Mouse (Mus musculus) bone marrow, adult 2 months (tissue): Measurements from ENCODE around the gene Cd9. TPM values are rescaled to one million over a fixed set of nuclear protein-coding genes. Genes with fewer than 3 reads are reported as not detected.

Source experiments
- H3K27ac ChIP-seq: fragments of 200-500 bp; 2 replicates; pipeline ENCODE4 v1.5.1; 2012; ENCODE audit warnings: low read depth, mild to moderate bottlenecking, control low read depth, inconsistent platforms, low read length; ENCODE audit not compliant: control insufficient read depth, poor library complexity, insufficient read depth
- H3K4me1 ChIP-seq: fragments of 200-500 bp; 2 replicates; pipeline ENCODE4 v1.6.1; 2011; ENCODE audit warnings: low read length; ENCODE audit not compliant: control insufficient read depth, insufficient read depth
- H3K4me3 ChIP-seq: fragments of 200-500 bp; replicated peaks from 2 replicates; pipeline ENCODE3; 2011; ENCODE audit warnings: mild to moderate bottlenecking, low read depth, low read length, control low read depth; ENCODE audit not compliant: control insufficient read depth
- CTCF ChIP-seq: fragments of 200-500 bp; IDR thresholded peaks from 2 replicates; pipeline ENCODE4 v1.5.1; 2011; ENCODE audit warnings: low read length, control low read depth; ENCODE audit not compliant: control insufficient read depth, insufficient read depth
- POLR2A ChIP-seq: fragments of 200-500 bp; IDR thresholded peaks from 2 replicates; pipeline ENCODE4 v1.6.1; 2011; ENCODE audit warnings: low read depth, mild to moderate bottlenecking, control low read depth, low read length, borderline replicate concordance; ENCODE audit not compliant: control insufficient read depth
- WGBS: fragments of 180-500 bp; shearing (Covaris S2); methylation state at CpG from one replicate; pipeline ENCODE4 v1.1.7; 2018; 5-methylcytosine and 5-hydroxymethylcytosine counted together
- polyA plus RNA-seq: library from polyadenylated mRNA; stranded (reverse); fragments of >200 nt; gene quantifications from 2 replicates; pipeline ENCODE4 v1.2.4, GENCODE M21; 2011; ENCODE audit warnings: low replicate concordance; ENCODE audit not compliant: missing spikeins, insufficient read depth, insufficient read length

Gene Cd9
- polyA plus RNA-seq, 1 experiment = 90.4 TPM

DNA sequence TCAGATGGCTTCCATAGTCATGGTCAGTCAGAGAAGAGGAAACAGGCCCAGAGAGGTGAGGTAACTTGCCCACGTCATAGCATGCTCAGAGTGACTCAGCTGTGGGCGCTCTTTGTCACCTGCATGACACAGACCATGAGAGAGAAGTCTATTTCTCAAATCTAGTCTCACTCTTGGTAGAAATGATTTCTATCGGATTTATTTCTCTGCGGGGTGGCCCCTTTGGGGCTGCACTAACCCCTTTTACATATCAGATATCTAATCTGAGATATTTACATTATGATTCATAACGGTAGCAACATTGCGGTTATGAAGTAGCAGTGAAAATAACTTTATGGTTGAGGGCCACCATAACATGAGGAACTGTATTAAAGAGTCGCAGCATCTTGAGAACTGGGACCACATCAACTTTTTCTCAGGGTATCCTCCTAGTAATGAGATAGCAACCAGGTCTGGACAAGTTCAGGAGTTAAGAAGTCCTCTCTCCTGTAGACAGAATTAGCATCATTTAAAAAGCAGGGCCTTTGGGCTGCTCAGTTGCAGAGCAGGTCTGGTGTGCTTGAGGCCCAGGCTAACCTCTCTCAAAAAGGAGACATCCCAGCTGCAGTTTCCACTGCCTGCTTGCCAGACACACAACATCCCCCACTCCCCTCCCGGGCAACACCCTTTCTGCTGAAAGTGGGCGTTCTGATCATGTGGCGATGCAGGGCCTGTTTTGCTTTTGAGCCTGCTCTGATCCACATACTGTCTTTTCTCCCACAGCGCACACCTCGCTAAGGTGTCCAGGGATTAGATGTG, 10.9 kb downstream of the Cd9 start:
- no peak for TF ChIP-seq POLR2A
- TF ChIP-seq CTCF = no peak
- WGBS = 65% methylated on average over 12 of the region's 12 CpGs
- H3K27ac ChIP-seq = peak overlapping the region; percentile 80
- no peak overlapping the region for H3K4me3 ChIP-seq
- H3K4me1 ChIP-seq = peaks cover 17% of the 10 kb centered on the region

DNA sequence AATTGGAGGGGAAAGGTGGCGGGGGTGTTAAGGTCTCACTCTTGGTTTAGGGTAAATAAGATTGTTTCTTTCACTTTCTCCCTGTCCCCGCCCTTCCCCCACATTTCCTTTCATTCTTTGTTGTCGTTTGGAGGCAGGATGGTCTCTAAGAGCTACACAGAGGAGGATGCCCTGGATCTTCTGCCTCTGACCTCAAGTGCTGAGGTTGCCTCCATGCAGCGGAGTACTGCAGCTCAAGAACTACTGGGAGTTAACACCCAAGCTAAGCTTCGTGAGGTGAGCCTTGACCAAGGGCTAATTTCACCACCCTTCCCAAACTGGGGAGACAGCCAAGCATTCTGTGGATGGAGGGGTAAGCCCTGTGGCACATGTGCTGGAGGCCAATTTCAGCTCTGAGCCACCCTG, 12.2 kb downstream of the Cd9 start:
- no peak for TF ChIP-seq CTCF
- TF ChIP-seq POLR2A = no peak
- H3K4me1 ChIP-seq = peaks cover 17% of the 10 kb centered on the region
- 19% methylated on average over 5 of the region's 5 CpGs for WGBS
- H3K27ac ChIP-seq = peak overlapping the region; percentile 85
- H3K4me3 ChIP-seq = peak overlapping the region; percentile 10

DNA sequence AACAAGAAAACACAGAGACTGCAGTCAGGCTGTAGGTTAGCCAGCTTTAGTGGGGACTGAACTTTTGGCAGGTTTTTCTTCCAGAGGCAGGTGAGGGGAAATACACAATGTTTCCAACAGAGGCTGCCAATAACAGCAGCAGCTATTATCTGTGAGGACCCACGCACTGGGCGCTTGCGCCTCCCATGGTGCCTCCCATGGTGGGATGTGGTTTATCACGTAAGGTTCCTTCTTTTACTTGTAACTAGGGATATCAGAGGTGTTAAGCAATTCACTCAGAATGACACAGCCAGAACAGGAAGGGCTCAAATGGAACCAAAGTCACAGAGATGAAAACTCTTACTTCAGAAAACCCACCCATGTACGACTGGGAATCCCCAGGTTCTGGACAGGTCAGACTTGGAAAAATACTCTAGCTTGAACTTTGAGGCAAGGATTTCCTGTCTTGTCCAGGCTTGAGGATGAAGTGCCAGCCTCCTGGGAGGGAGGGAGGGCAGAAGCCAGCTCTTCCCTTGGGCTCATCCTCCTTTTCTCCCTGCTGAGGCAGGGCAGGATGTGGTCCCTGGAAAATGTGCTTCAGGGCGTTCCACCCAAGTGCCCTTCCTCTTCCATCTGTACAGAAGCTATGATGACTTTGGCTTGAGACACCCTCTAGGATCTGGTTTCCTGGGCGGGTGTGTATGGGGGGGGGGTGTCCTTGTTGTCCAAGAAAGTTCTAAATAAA, 12.8 kb downstream of the Cd9 start:
- Histone ChIP-seq H3K27ac (peak overlapping the region; percentile 90), H3K4me3 (peak overlapping the region; percentile 9), H3K4me1 (peaks cover 17% of the 10 kb centered on the region)
- 7% methylated on average over 7 of the region's 7 CpGs for WGBS
- TF ChIP-seq POLR2A (no peak), CTCF (no peak)

- Histone ChIP-seq H3K4me1 (peaks cover 19% of the 10 kb centered on the region), H3K27ac (peak overlapping the region; percentile 63), H3K4me3 (no peak overlapping the region)
- TF ChIP-seq CTCF (no peak), POLR2A (no peak)
- WGBS = 8% methylated on average over 12 of the region's 12 CpGs
These were observed 13.9 kb downstream of the Cd9 start for GRCm38 (mm10) chr6:125480396-125481361.

DNA sequence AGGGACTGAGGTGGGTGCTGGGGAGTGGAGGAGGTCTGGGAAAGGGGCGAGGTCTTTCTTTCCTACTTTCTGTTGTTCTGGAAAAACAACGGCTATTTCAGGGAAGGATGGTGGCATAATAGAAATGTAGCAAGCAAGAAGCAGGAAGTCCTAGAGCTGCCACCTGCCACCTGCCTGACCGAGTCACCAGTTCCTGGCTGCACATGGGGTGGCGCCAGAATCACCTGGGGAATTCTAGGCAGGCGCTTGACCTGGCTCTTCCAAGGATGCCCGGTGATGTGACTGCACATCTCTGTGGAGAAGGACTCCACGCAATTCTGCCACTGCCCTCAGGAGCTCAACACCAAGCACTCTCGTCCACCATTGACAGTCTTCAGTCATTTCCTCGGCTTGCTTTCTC, 15.2 kb downstream of the Cd9 start:
- H3K27ac ChIP-seq = peak overlapping the region; percentile 54

DNA sequence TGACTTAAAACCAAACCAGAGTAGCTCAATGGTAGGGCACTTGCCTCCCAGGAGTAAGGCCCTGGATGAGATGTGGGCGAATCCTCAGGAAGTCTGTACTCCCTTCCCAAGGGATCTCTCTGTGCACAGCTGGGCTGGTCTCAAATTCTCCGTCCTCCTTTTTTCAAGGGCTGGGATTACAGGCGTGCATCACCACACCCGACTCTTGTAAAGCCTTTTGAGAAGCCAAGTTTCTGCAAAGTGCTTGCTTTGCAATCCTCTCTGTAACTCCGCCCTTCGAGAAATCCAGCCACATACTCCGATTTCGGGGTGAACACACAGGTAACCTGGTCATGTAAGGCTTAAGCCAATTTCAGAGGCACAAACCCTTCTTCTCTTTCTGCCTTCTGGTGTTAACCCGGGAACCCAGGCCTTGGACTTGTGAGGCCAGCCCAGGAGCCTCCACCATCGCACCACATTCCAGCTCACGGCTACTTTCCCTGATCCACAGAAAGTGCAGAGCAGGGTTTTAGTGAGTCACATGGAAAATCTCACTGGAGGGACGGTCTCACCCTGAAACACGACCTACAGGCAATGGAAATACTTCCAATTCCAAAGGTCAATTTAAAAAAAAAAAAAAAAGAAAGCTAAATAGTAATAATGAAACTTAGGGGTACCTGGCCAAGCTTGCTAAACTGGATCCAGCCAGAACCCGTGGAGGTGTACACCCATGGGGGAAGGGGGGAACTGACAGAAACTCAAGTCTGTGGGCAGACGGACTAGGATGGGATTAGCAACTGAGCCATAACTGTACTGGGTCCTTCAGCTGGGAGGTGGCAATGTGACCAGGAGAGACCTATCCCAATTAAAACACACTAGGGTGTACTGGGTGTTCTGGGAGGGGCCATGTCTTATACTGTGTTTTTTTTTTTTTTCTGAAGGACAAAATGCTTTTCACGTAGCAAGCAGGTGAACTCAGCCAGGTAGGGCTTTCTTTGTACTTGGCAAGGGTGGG, 16.2 kb downstream of the Cd9 start:
- Histone ChIP-seq H3K4me1 (peaks cover 20% of the 10 kb centered on the region), H3K27ac (no peak overlapping the region), H3K4me3 (no peak overlapping the region)
- TF ChIP-seq CTCF (no peak), POLR2A (no peak)
- WGBS = 75% methylated on average over 16 of the region's 16 CpGs

More for the DNA sequence above, 15.2 kb downstream of the Cd9 start:
- TF ChIP-seq POLR2A (no peak), CTCF (peak; percentile 10; the same call in 1 of the 2 replicates)
- WGBS = 52% methylated on average over 9 of the region's 9 CpGs
- Histone ChIP-seq H3K4me1 (peaks cover 19% of the 10 kb centered on the region), H3K4me3 (no peak overlapping the region)

- Histone ChIP-seq H3K4me1 (peaks cover 18% of the 10 kb centered on the region), H3K4me3 (no peak overlapping the region), H3K27ac (0 out of 2 replicates have a peak overlapping the region, but pooled peaks have one; percentile 6)
- 54% methylated on average over 9 of the region's 9 CpGs for WGBS
- TF ChIP-seq POLR2A (no peak), CTCF (no peak)
These were observed 17.6 kb downstream of the Cd9 start for GRCm38 (mm10) chr6:125476826-125477589.
